Mouse (Mus musculus) G1E (cell line): Measurements from ENCODE around the gene Sv2a.

Experiments
- CTCF ChIP-seq: IDR thresholded peaks from 2 replicates; pipeline ENCODE4 v1.5.1; 2012; ENCODE audit warnings: low read depth, low read length, inconsistent platforms, mixed read lengths
- GATA1 ChIP-seq: IDR thresholded peaks from 2 replicates; pipeline ENCODE4 v1.6.1; 2012; ENCODE audit warnings: borderline replicate concordance, low read length, inconsistent platforms, mixed read lengths
- GATA2 ChIP-seq: IDR thresholded peaks from 2 replicates; pipeline ENCODE4 v1.6.1; 2012; ENCODE audit warnings: low read depth, low read length, inconsistent platforms, borderline replicate concordance
- POLR2AphosphoS5 ChIP-seq: IDR thresholded peaks from 2 replicates; pipeline ENCODE4 v1.6.1; 2012; ENCODE audit warnings: low read depth, low read length, inconsistent platforms; ENCODE audit not compliant: insufficient replicate concordance
- TAL1 ChIP-seq: conservative IDR thresholded peaks from 2 replicates; pipeline ENCODE4 v1.6.1; 2012; ENCODE audit warnings: low read depth, low read length, inconsistent platforms, mixed read lengths

DNA sequence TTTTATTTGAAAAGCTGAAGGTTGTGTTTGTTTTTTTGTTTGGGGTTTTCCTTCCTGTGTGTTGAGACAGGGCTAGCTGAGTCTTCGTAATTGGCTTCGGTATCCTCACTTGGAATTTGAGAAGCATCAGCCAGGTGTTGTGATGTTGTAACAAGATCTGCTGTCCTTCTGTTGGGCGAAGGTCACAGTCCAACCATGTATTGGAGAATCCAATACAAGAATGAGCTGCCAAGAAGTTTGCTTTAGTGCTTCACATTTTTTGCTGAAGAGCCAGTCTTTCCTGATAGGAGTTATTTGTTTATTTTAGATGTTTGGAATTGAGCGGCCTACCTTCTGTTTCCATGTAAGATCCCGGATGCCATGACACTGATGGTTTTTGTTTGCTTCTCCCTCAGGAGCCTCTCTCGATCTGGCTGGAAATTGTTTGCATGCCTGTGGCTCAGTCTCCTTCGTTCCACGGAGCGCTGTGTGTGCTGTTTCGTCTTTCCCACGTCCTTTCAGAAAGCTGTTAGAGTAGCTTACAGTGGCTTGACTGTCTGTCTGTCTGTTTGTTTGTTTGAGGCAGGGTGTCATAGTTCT is 47.5 kb upstream of the Sv2a start:
- no peak for TF ChIP-seq CTCF
- no peak for TF ChIP-seq GATA1
- TF ChIP-seq TAL1: no peak
- no peak for TF ChIP-seq GATA2
- TF ChIP-seq POLR2AphosphoS5: no peak
